Comparison of ENCODE assay signal across 8 mouse cellular contexts in genomic region chr11:117781199-117781821, GRCm38 (mm10). TPM values are rescaled to one million over a fixed set of nuclear protein-coding genes. Genes with fewer than 3 reads are reported as not detected.
DNase-seq lines count a peak whose midpoint lies in the region; ATAC-seq and TF ChIP-seq lines count a peak whose summit lies in the region.

No protein-coding gene starts in this region.

- peaks cover 41% of the 10 kb centered on the region for H3K27me3 ChIP-seq in limb, embryonic 10.5 days (ENCODE audit: low read depth, poor library complexity, severe bottlenecking)
- H3K27me3 ChIP-seq in midbrain, embryonic 11.5 days (ENCODE audit: control insufficient read depth, insufficient read depth, low read length): peaks cover 47% of the 10 kb centered on the region

- peak; percentile 43 for DNase-seq in retina, postnatal 1 day
- no peak for DNase-seq in retina, embryonic 14.5 days (ENCODE audit: low spot score)
- peak; percentile 50 for DNase-seq in heart, postnatal 25 days (ENCODE audit: low spot score)
- peak; percentile 50 for DNase-seq in limb, embryonic 10.5 days (ENCODE audit: low spot score)
- peak; percentile 87 for DNase-seq in midbrain, embryonic 11.5 days (ENCODE audit: low spot score, missing footprints)
- peak; percentile 77 for DNase-seq in testis, postnatal 10 days (ENCODE audit: low spot score)
- no peak for DNase-seq in left cerebral cortex, adult 8-10 months (ENCODE audit: low spot score in 2 of 2)

- H3K9me3 ChIP-seq in limb, embryonic 10.5 days (replicated peaks): no peaks in the 10 kb centered on the region
- H3K9me3 ChIP-seq in midbrain, embryonic 11.5 days (ENCODE audit: control insufficient read depth, low read length): no peaks in the 10 kb centered on the region

- no peak overlapping the region for H3K9ac ChIP-seq in midbrain, embryonic 11.5 days (ENCODE audit: low read length)

- 20% methylated on average over 18 of the region's 18 CpGs for WGBS in limb, embryonic 10.5 days
- 21% methylated on average over 18 of the region's 18 CpGs for WGBS in midbrain, embryonic 11.5 days

- 0 out of 2 replicates have a peak overlapping the region, but pooled peaks have one; percentile 3 for H3K4me3 ChIP-seq in embryonic fibroblast, embryonic 13.5 days (ENCODE audit: insufficient read depth, low read length)
- H3K4me3 ChIP-seq in limb, embryonic 10.5 days: peak overlapping the region; percentile 66
- H3K4me3 ChIP-seq in midbrain, embryonic 11.5 days (ENCODE audit: low read depth, low read length): no peak overlapping the region

- H3K27ac ChIP-seq in embryonic fibroblast, embryonic 13.5 days (ENCODE audit: insufficient read depth, low read length): peak overlapping the region; percentile 61
- peak overlapping the region; percentile 91 for H3K27ac ChIP-seq in limb, embryonic 10.5 days
- H3K27ac ChIP-seq in midbrain, embryonic 11.5 days (ENCODE audit: low read depth, low read length): peak overlapping the region; percentile 47

- intact Hi-C loops in heart, postnatal 25 days (cut with DNase I): no loop called here

- H3K4me2 ChIP-seq in midbrain, embryonic 11.5 days: peak overlapping the region; percentile 53

- TF ChIP-seq CTCF in embryonic fibroblast, embryonic 13.5 days (IDR thresholded peaks at IDR 0.05; ENCODE audit: borderline replicate concordance, insufficient read depth, low read length): no peak

- no peak for TF ChIP-seq POLR2A in embryonic fibroblast, embryonic 13.5 days (IDR thresholded peaks at IDR 0.05; ENCODE audit: low read depth, low read length)

- no peak for ATAC-seq in midbrain, embryonic 11.5 days (ENCODE audit: low FRiP score)

- H3K4me1 ChIP-seq in embryonic fibroblast, embryonic 13.5 days (ENCODE audit: control insufficient read depth, insufficient read depth, low read length): peaks cover 5% of the 10 kb centered on the region; the same call in 1 of the 2 replicates
- peaks cover 65% of the 10 kb centered on the region for H3K4me1 ChIP-seq in limb, embryonic 10.5 days
- peaks cover 17% of the 10 kb centered on the region for H3K4me1 ChIP-seq in midbrain, embryonic 11.5 days (ENCODE audit: control insufficient read depth, insufficient read depth, low read length)

- H3K36me3 ChIP-seq in limb, embryonic 10.5 days: peaks cover 19% of the 10 kb centered on the region
- no peaks in the 10 kb centered on the region for H3K36me3 ChIP-seq in midbrain, embryonic 11.5 days (ENCODE audit: control insufficient read depth, insufficient read depth, low read length)

RNA-seq across cellular contexts. Expression of gene Tmc8, which starts 0.6 kb away (rescaled TPM):
- polyA plus RNA-seq in embryonic fibroblast, embryonic 13.5 days (2011; ENCODE audit: insufficient read length, low read depth, missing spikeins): 0.30 and 0.39 TPM in 2 replicates
- 1 to 10 TPM; 2.9 to 3.4 TPM for total RNA-seq in heart, postnatal 25 days (2021)
- 1.4 and 1.5 TPM in 2 replicates for polyA plus RNA-seq in limb, embryonic 10.5 days (2016; fragmentation: Nextera tagmentation; extraction: Ambion mirVana)
- polyA plus RNA-seq in midbrain, embryonic 11.5 days (2014; fragmentation: Nextera tagmentation; extraction: Ambion mirVana): 1.0 and 1.2 TPM in 2 replicates
- 1 to 10 TPM in 2 of 4 experiments, under 1 TPM in 2; 0.50 to 1.3 (median 0.83) TPM for total RNA-seq in left cerebral cortex, adult 8-10 months (2022)

RNA-seq across cellular contexts. Expression of gene Tmc6, which starts 0.7 kb away (rescaled TPM):
- polyA plus RNA-seq in embryonic fibroblast, embryonic 13.5 days (2011; ENCODE audit: insufficient read length, low read depth, missing spikeins): 19.5 and 20.5 TPM in 2 replicates
- 10 to 100 TPM; 14.4 to 18.8 TPM for total RNA-seq in heart, postnatal 25 days (2021)
- 25.1 and 28.2 TPM in 2 replicates for polyA plus RNA-seq in limb, embryonic 10.5 days (2016; fragmentation: Nextera tagmentation; extraction: Ambion mirVana)
- 4.5 and 4.7 TPM in 2 replicates for polyA plus RNA-seq in midbrain, embryonic 11.5 days (2014; fragmentation: Nextera tagmentation; extraction: Ambion mirVana)
- total RNA-seq in left cerebral cortex, adult 8-10 months (2022): 10 to 100 TPM; 10.2 to 12.3 (median 11.4) TPM

RNA-seq across cellular contexts. Expression of gene 6030468B19Rik, which starts 16.1 kb away (rescaled TPM):
- not detected in 2 replicates for polyA plus RNA-seq in embryonic fibroblast, embryonic 13.5 days (2011; ENCODE audit: insufficient read length, low read depth, missing spikeins)
- not detected for total RNA-seq in heart, postnatal 25 days (2021)
- 1.6 and 2.3 TPM in 2 replicates for polyA plus RNA-seq in limb, embryonic 10.5 days (2016; fragmentation: Nextera tagmentation; extraction: Ambion mirVana)
- polyA plus RNA-seq in midbrain, embryonic 11.5 days (2014; fragmentation: Nextera tagmentation; extraction: Ambion mirVana): 0.65 and 1.3 TPM in 2 replicates
- total RNA-seq in left cerebral cortex, adult 8-10 months (2022): under 1 TPM in 1 of 4 experiments, not detected in 3; 0.34 TPM

RNA-seq across cellular contexts. Expression of gene Gm20708, which starts 28.2 kb away (rescaled TPM):
- polyA plus RNA-seq in embryonic fibroblast, embryonic 13.5 days (2011; ENCODE audit: insufficient read length, low read depth, missing spikeins): 0.49 TPM in 1 of 2 replicates, not detected in the other
- total RNA-seq in heart, postnatal 25 days (2021): 1 to 10 TPM in 1 of 2 experiments, under 1 TPM in 1; 0.36 to 1.2 TPM
- polyA plus RNA-seq in limb, embryonic 10.5 days (2016; fragmentation: Nextera tagmentation; extraction: Ambion mirVana): 0.23 and 0.58 TPM in 2 replicates
- polyA plus RNA-seq in midbrain, embryonic 11.5 days (2014; fragmentation: Nextera tagmentation; extraction: Ambion mirVana): 0.15 and 0.20 TPM in 2 replicates
- total RNA-seq in left cerebral cortex, adult 8-10 months (2022): 1 to 10 TPM in 3 of 4 experiments, under 1 TPM in 1; 0.91 to 3.0 (median 1.8) TPM

RNA-seq across cellular contexts. Expression of gene Syngr2, which starts 28.2 kb away (rescaled TPM):
- 66.9 and 68.6 TPM in 2 replicates for polyA plus RNA-seq in embryonic fibroblast, embryonic 13.5 days (2011; ENCODE audit: insufficient read length, low read depth, missing spikeins)
- total RNA-seq in heart, postnatal 25 days (2021): 100 to 1,000 TPM; 109 to 113 TPM
- 24.4 and 31.3 TPM in 2 replicates for polyA plus RNA-seq in limb, embryonic 10.5 days (2016; fragmentation: Nextera tagmentation; extraction: Ambion mirVana)
- 29.9 and 36.4 TPM in 2 replicates for polyA plus RNA-seq in midbrain, embryonic 11.5 days (2014; fragmentation: Nextera tagmentation; extraction: Ambion mirVana)
- 10 to 100 TPM; 12.2 to 23.8 (median 17.1) TPM for total RNA-seq in left cerebral cortex, adult 8-10 months (2022)

Comparison
In these comparisons a context has a peak if more than half of its experiments do, and no peak if none do; other contexts are left out.
1. DNase-seq: peak in retina, postnatal 1 day (single experiment), heart, postnatal 25 days (single experiment), limb, embryonic 10.5 days (single experiment), midbrain, embryonic 11.5 days (single experiment) and testis, postnatal 10 days (single experiment); none in retina, embryonic 14.5 days (single experiment) and left cerebral cortex, adult 8-10 months (0 of 2).
2. Peak in every context shown above with its lines, with median percentiles within 50 percentile points of each other: H3K27ac ChIP-seq.